Mouse (Mus musculus): ENCODE measurements around the gene Rap1gap2. TPM values are rescaled to one million over a fixed set of nuclear protein-coding genes. Genes with fewer than 3 reads are reported as not detected.

Rap1gap2 gene
- polyA plus RNA-seq, 1 experiment from 2014 or later: 13.1 TPM

- no peak for ATAC-seq (ENCODE audit: low FRiP score)
- Histone ChIP-seq H3K27ac (replicated peaks) (no peak overlapping the region), H3K27me3 (replicated peaks) (no peaks in the 10 kb centered on the region), H3K4me1 (0 out of 2 replicates have a peak, but pooled peaks cover 4% of the 10 kb centered on the region), H3K9ac (replicated peaks) (no peak overlapping the region), H3K4me3 (replicated peaks) (no peak overlapping the region), H3K9me3 (replicated peaks) (no peaks in the 10 kb centered on the region), H3K36me3 (no peaks in the 10 kb centered on the region), H3K4me2 (no peak overlapping the region)
- 90% methylated on average over 4 of the region's 4 CpGs for WGBS
Observed at GRCm38 (mm10) chr11:74491130-74491529, 119.6 kb downstream of the Rap1gap2 start.

- H3K4me3 ChIP-seq (replicated peaks): no peak overlapping the region
- H3K4me2 ChIP-seq: no peak overlapping the region
- no peak overlapping the region for H3K27ac ChIP-seq (replicated peaks)
- H3K36me3 ChIP-seq: no peaks in the 10 kb centered on the region
- no peaks in the 10 kb centered on the region for H3K9me3 ChIP-seq (replicated peaks)
- no peak overlapping the region for H3K9ac ChIP-seq (replicated peaks)
- no peaks in the 10 kb centered on the region for H3K27me3 ChIP-seq (replicated peaks)
- 71% methylated on average over 5 of the region's 5 CpGs for WGBS
- H3K4me1 ChIP-seq: 0 out of 2 replicates have a peak, but pooled peaks cover 4% of the 10 kb centered on the region
- ATAC-seq (ENCODE audit: low FRiP score): no peak
Observed at GRCm38 (mm10) chr11:74489239-74489638, 121.5 kb downstream of the Rap1gap2 start.

GRCm38 (mm10) chr11:74487952-74488351 is 122.8 kb downstream of the Rap1gap2 start:
- H3K9ac ChIP-seq (replicated peaks): no peak overlapping the region
- no peaks in the 10 kb centered on the region for H3K27me3 ChIP-seq (replicated peaks)
- 0 out of 2 replicates have a peak, but pooled peaks cover 4% of the 10 kb centered on the region for H3K4me1 ChIP-seq
- H3K36me3 ChIP-seq: no peaks in the 10 kb centered on the region
- no peak overlapping the region for H3K4me3 ChIP-seq (replicated peaks)
- no peak overlapping the region for H3K4me2 ChIP-seq
- no peak overlapping the region for H3K27ac ChIP-seq (replicated peaks)
- WGBS: 69% methylated on average over 3 of the region's 3 CpGs
- H3K9me3 ChIP-seq (replicated peaks): no peaks in the 10 kb centered on the region
- ATAC-seq (ENCODE audit: low FRiP score): no peak

- Histone ChIP-seq H3K27me3 (replicated peaks) (no peaks in the 10 kb centered on the region), H3K27ac (replicated peaks) (no peak overlapping the region), H3K9ac (replicated peaks) (no peak overlapping the region), H3K4me1 (0 out of 2 replicates have a peak, but pooled peaks cover 4% of the 10 kb centered on the region), H3K4me3 (replicated peaks) (no peak overlapping the region), H3K9me3 (replicated peaks) (no peaks in the 10 kb centered on the region), H3K36me3 (no peaks in the 10 kb centered on the region), H3K4me2 (no peak overlapping the region)
- no peak for ATAC-seq (ENCODE audit: low FRiP score)
- 91% methylated on average over 7 of the region's 7 CpGs for WGBS
Observed at GRCm38 (mm10) chr11:74485435-74486217, 125.1 kb downstream of the Rap1gap2 start.

GRCm38 (mm10) chr11:74483871-74484270 is 126.8 kb downstream of the Rap1gap2 start:
- 87% methylated on average over 5 of the region's 5 CpGs for WGBS
- H3K36me3 ChIP-seq: no peaks in the 10 kb centered on the region
- no peak overlapping the region for H3K4me3 ChIP-seq (replicated peaks)
- no peaks in the 10 kb centered on the region for H3K9me3 ChIP-seq (replicated peaks)
- H3K27ac ChIP-seq (replicated peaks): no peak overlapping the region
- H3K9ac ChIP-seq (replicated peaks): no peak overlapping the region
- no peak overlapping the region for H3K4me2 ChIP-seq
- H3K27me3 ChIP-seq (replicated peaks): no peaks in the 10 kb centered on the region
- H3K4me1 ChIP-seq: peaks cover 8% of the 10 kb centered on the region; the same call in 1 of the 2 replicates
- no peak for ATAC-seq (ENCODE audit: low FRiP score)

GRCm38 (mm10) chr11:74483153-74483817 is 127.4 kb downstream of the Rap1gap2 start:
- Histone ChIP-seq H3K4me1 (peaks cover 6% of the 10 kb centered on the region; the same call in 1 of the 2 replicates), H3K27me3 (replicated peaks) (no peaks in the 10 kb centered on the region), H3K9me3 (replicated peaks) (no peaks in the 10 kb centered on the region), H3K27ac (replicated peaks) (no peak overlapping the region), H3K4me3 (replicated peaks) (no peak overlapping the region), H3K4me2 (no peak overlapping the region), H3K36me3 (no peaks in the 10 kb centered on the region), H3K9ac (replicated peaks) (no peak overlapping the region)
- WGBS: 85% methylated on average over 6 of the region's 6 CpGs
- no peak for ATAC-seq (ENCODE audit: low FRiP score)

- Histone ChIP-seq H3K27ac (replicated peaks) (no peak overlapping the region), H3K4me1 (peaks cover 4% of the 10 kb centered on the region; the same call in 1 of the 2 replicates), H3K36me3 (no peaks in the 10 kb centered on the region), H3K27me3 (replicated peaks) (no peaks in the 10 kb centered on the region), H3K4me3 (replicated peaks) (no peak overlapping the region), H3K4me2 (no peak overlapping the region), H3K9me3 (replicated peaks) (no peaks in the 10 kb centered on the region), H3K9ac (replicated peaks) (no peak overlapping the region)
- WGBS: 72% methylated on average over 5 of the region's 5 CpGs
- no peak for ATAC-seq (ENCODE audit: low FRiP score)
Observed at GRCm38 (mm10) chr11:74481797-74482196, 128.9 kb downstream of the Rap1gap2 start.

GRCm38 (mm10) chr11:74479715-74480289 is 130.9 kb downstream of the Rap1gap2 start:
- no peak overlapping the region for H3K4me2 ChIP-seq
- no peak overlapping the region for H3K4me3 ChIP-seq (replicated peaks)
- WGBS: 69% methylated on average over 5 of the region's 5 CpGs
- no peaks in the 10 kb centered on the region for H3K36me3 ChIP-seq
- H3K4me1 ChIP-seq: peaks cover 4% of the 10 kb centered on the region; the same call in 1 of the 2 replicates
- H3K27ac ChIP-seq (replicated peaks): peak overlapping the region; percentile 33; the same call in 1 of the 2 replicates
- H3K9ac ChIP-seq (replicated peaks): no peak overlapping the region
- 0 out of 2 replicates have a peak, but pooled peaks have one; percentile 21 for ATAC-seq (ENCODE audit: low FRiP score)
- H3K9me3 ChIP-seq (replicated peaks): no peaks in the 10 kb centered on the region
- H3K27me3 ChIP-seq (replicated peaks): no peaks in the 10 kb centered on the region

GRCm38 (mm10) chr11:74478877-74479276 is 131.8 kb downstream of the Rap1gap2 start:
- Histone ChIP-seq H3K9me3 (replicated peaks) (no peaks in the 10 kb centered on the region), H3K36me3 (no peaks in the 10 kb centered on the region), H3K4me2 (no peak overlapping the region), H3K4me1 (peaks cover 4% of the 10 kb centered on the region; the same call in 1 of the 2 replicates), H3K9ac (replicated peaks) (no peak overlapping the region), H3K4me3 (replicated peaks) (no peak overlapping the region), H3K27ac (replicated peaks) (no peak overlapping the region), H3K27me3 (replicated peaks) (no peaks in the 10 kb centered on the region)
- WGBS: 94% methylated on average over 2 of the region's 2 CpGs
- no peak for ATAC-seq (ENCODE audit: low FRiP score)

GRCm38 (mm10) chr11:74472671-74473070 is 138.0 kb downstream of the Rap1gap2 start:
- 87% methylated on average over 10 of the region's 10 CpGs for WGBS
- ATAC-seq (ENCODE audit: low FRiP score): no peak
- Histone ChIP-seq H3K4me3 (replicated peaks) (no peak overlapping the region), H3K4me2 (no peak overlapping the region), H3K36me3 (no peaks in the 10 kb centered on the region), H3K27ac (replicated peaks) (no peak overlapping the region; the same call in 1 of the 2 replicates), H3K9ac (replicated peaks) (no peak overlapping the region), H3K4me1 (peaks cover 9% of the 10 kb centered on the region), H3K9me3 (replicated peaks) (no peaks in the 10 kb centered on the region), H3K27me3 (replicated peaks) (no peaks in the 10 kb centered on the region)

- 42% methylated on average over 6 of the region's 6 CpGs for WGBS
- Histone ChIP-seq H3K9ac (replicated peaks) (no peak overlapping the region), H3K9me3 (replicated peaks) (no peaks in the 10 kb centered on the region), H3K4me3 (replicated peaks) (no peak overlapping the region), H3K4me1 (peaks cover 14% of the 10 kb centered on the region), H3K4me2 (no peak overlapping the region), H3K36me3 (no peaks in the 10 kb centered on the region), H3K27ac (replicated peaks) (no peak overlapping the region), H3K27me3 (replicated peaks) (no peaks in the 10 kb centered on the region)
- ATAC-seq (ENCODE audit: low FRiP score): no peak
Observed at GRCm38 (mm10) chr11:74468195-74468594, 142.5 kb downstream of the Rap1gap2 start.

All from neural tube, embryonic 15.5 days (tissue).